Mouse (Mus musculus): ENCODE measurements around the gene Rbm8a.
"Not testable (repeated sequence)": the region's sequence is repeated elsewhere in the genome, so short reads cannot be mapped to it uniquely, and the experiment has no call there.

The Rbm8a gene

GRCm38 (mm10) chr3:96603311-96603710 is 26.4 kb upstream of the Rbm8a start:
- DNase-seq (ENCODE audit: low read depth, low spot score): no peak

- not testable (repeated sequence) for DNase-seq (ENCODE audit: low read depth, low spot score)
Observed at GRCm38 (mm10) chr3:96606007-96606406, 23.7 kb upstream of the Rbm8a start.

GRCm38 (mm10) chr3:96606618-96607017 is 23.1 kb upstream of the Rbm8a start:
- no peak for DNase-seq (ENCODE audit: low read depth, low spot score)

- DNase-seq (ENCODE audit: low read depth, low spot score): no peak
Observed at GRCm38 (mm10) chr3:96617941-96618340, 11.8 kb upstream of the Rbm8a start.

- peak; percentile 57 for DNase-seq (ENCODE audit: low read depth, low spot score)
Observed at GRCm38 (mm10) chr3:96623201-96623600, 6.5 kb upstream of the Rbm8a start.

GRCm38 (mm10) chr3:96632058-96632457 is 2.3 kb downstream of the Rbm8a start:
- DNase-seq (ENCODE audit: low read depth, low spot score): no peak

GRCm38 (mm10) chr3:96634015-96634414 is 4.3 kb downstream of the Rbm8a start:
- no peak for DNase-seq (ENCODE audit: low read depth, low spot score)

GRCm38 (mm10) chr3:96634928-96635879 is 5.5 kb downstream of the Rbm8a start, which contains the start of the genes Pex11b and Gm42957:
TSS of gene Pex11b (plus strand) at chr3:96635376.
TSS of gene Gm42957 (plus strand) at chr3:96635474.
- DNase-seq (ENCODE audit: low read depth, low spot score): peak; percentile 95

- no peak for DNase-seq (ENCODE audit: low read depth, low spot score)
Observed at GRCm38 (mm10) chr3:96635906-96636305, 6.2 kb downstream of the Rbm8a start.

GRCm38 (mm10) chr3:96636448-96636847 is 6.7 kb downstream of the Rbm8a start:
- DNase-seq (ENCODE audit: low read depth, low spot score): no peak

- DNase-seq (ENCODE audit: low read depth, low spot score): peak; percentile 81
Observed at GRCm38 (mm10) chr3:96639219-96639618, 9.5 kb downstream of the Rbm8a start.

- DNase-seq (ENCODE audit: low read depth, low spot score): peak; percentile 43
Observed at GRCm38 (mm10) chr3:96645018-96645649, 15.4 kb downstream of the Rbm8a start, which contains the start of gene Itga10. TSS of gene Itga10 (plus strand) at chr3:96645584.

GRCm38 (mm10) chr3:96647365-96647764 is 17.6 kb downstream of the Rbm8a start:
- no peak for DNase-seq (ENCODE audit: low read depth, low spot score)

- DNase-seq (ENCODE audit: low read depth, low spot score): no peak
Observed at GRCm38 (mm10) chr3:96660901-96661300, 31.2 kb downstream of the Rbm8a start.

- DNase-seq (ENCODE audit: low read depth, low spot score): no peak
Observed at GRCm38 (mm10) chr3:96662731-96663316, 33.1 kb downstream of the Rbm8a start.

- peak; percentile 97 for DNase-seq (ENCODE audit: low read depth, low spot score)
Observed at GRCm38 (mm10) chr3:96663432-96664239, 33.9 kb downstream of the Rbm8a start.

GRCm38 (mm10) chr3:96665732-96666363 is 36.1 kb downstream of the Rbm8a start:
- not testable (repeated sequence) for DNase-seq (ENCODE audit: low read depth, low spot score)

- DNase-seq (ENCODE audit: low read depth, low spot score): no peak
Observed at GRCm38 (mm10) chr3:96666916-96667315, 37.2 kb downstream of the Rbm8a start.

GRCm38 (mm10) chr3:96667316-96667715 is 37.6 kb downstream of the Rbm8a start:
- peak; percentile 85 for DNase-seq (ENCODE audit: low read depth, low spot score)

GRCm38 (mm10) chr3:96668424-96669067 is 38.8 kb downstream of the Rbm8a start:
- DNase-seq (ENCODE audit: low read depth, low spot score): no peak

Data from ES-CJ7 (cell line).